Mouse (Mus musculus) cerebellum, adult 9-10 months (tissue): ENCODE measurements around the gene Fmr1.
A peak's percentile ranks its signal among the peaks of the same experiment; 100 is the strongest.
"Not testable (repeated sequence)": the region's sequence is repeated elsewhere in the genome, so short reads cannot be mapped to it uniquely, and the experiment has no call there.

Source experiments
- DNase-seq: peaks from one replicate; pipeline ENCODE4 v3.0.0; 2022

Gene Fmr1

DNA sequence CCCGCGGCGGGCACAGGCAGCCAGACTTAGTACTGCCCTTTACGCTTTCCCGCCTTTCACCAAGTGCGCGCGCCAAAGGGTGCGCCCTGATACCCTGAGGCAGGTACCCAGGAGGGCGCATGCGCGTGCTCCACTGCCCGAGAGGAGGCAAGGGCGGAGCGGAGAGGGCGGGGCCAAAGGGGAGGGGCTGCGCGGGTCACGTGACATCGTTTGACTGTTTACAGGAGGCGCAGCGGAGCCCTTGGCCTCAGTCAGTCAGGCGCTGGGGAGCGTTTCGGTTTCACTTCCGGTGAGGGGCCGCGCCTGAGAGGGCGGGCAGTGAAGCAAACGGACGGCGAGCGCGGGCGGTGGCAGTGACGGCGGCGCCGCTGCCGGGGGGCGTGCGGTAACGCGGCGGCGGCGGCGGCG lies at the start of gene Fmr1:
TSS of gene Fmr1 (plus strand) at position 209 of the 408 bp plus-strand sequence.
- peak; percentile 98 for DNase-seq

DNA sequence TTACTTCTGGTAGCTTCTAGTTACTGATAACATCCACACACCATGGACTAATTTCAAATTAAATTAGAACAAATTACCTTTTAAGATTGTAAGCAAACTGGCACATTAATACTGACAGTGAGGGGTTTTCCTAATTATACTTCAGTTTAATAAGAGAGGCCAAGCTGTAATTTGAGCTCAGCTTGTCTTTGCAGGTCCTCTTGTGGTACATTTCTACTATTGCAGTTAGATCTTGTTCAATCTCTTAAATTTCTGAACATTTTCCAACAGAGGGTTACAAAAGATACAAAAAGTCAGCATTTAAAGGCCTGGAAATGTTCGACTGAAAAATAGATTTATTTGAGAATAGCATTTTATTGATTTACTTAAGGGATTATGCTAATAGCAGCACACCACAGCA lies 36.7 kb upstream of the Fmr1 start:
- DNase-seq, result no peak

DNA sequence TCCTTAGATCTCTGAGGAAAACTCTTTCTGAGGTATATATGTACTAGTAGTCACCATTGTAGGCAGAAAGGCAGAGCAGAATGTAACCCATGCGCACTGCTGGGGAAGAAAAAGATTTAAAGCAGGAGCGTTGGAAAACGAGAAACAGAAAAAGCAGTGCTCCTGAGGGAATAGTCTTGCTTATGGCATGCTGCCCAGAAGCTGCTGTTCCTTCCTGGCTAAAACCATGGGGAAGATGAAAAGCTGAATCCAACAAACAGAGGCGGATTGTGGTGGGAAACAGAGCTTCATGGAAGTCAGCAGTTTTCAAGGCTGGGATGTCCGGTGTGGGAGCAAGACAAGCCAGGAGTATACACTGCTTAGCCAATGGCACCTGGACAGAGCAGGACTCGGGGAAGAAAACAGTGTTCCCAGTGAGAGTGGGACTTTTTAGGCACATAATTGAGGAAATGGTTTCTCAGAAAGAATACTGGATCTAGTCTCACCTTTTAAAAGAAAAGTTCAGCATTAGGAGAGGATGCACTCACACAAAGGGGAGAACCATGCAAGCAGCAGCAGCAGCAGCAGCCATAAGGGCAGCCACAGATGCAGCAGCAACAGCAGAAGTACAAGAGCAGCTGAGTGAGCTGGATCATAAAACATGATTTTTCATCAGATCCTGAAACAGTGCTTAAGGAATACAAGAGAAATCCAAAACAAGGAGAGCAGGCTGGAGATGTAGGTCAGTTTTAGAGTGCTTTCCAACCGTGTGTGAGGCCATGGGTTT lies 33.0 kb upstream of the Fmr1 start:
- no peak for DNase-seq

DNA sequence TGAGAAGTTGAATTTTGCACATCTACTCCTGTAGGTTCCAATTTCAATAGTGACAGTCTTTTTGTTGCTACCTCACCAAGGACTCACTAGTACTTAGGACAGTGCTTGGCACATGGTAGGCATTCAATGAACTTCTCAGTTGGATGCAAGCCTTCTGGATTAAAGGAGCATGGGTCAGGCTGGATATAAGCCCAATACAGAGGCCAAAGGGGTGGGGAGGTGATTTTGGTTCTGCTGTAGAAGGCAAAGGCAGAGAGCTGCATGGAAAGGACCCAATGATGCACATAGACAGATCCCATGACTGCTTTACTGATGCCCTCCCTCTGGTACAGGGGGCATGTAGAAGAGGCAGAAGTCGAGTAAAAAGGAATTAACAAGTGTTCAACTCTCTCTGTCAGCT lies 833 bp upstream of the Fmr1 start:
- DNase-seq, result peak; percentile 34

DNA sequence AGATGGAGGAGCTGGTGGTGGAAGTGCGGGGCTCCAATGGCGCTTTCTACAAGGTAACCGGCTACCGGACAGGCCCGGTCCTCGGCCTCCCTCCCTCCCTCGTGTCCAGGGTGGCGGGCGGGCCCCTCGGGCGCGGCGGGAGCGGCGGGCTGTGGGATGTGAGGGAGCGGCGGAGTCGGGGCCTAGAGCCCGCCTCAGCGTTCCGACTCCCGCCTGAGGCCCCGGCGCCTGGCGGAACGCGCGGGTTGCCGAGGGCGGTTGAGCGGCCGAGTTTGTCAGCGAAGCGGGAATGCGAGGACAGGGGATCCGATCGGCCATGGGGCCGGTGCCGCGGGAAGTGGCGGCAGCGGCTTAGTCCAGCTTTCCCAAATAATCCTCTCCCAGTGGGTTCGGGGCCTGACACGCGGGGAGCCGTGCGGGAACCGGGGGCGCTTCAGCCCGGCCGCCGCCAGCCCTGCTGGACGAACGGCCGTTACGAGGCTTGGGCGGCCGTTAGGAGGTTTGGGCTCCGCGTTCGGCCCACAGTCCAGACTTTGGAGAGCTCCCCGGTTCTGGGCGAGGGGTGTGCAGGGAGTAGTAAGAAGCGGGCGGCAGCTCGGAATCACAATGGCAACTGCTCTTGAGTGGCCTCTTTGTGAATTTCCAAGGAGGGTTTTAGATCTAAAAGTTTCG lies 610 bp downstream of the Fmr1 start:
- DNase-seq, result no peak

DNA sequence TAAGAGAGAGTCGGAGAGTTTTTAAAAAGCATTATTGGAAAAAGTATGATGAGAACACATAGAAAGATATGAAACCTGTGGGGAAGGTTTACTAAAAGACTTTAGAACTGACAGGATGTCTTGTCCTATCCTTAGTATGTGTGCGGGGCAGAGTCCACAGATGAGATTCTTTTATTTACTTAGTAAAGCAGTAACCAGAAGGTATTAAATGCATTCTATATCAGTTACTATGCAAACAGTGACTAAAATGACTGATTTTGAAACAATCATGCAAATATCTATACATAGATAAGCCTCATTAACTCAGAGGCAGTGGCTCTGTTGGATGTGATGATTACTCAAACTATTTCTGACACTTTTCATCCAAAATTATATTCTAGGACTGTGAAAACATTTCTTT lies 6.4 kb downstream of the Fmr1 start:
- no peak for DNase-seq

DNA sequence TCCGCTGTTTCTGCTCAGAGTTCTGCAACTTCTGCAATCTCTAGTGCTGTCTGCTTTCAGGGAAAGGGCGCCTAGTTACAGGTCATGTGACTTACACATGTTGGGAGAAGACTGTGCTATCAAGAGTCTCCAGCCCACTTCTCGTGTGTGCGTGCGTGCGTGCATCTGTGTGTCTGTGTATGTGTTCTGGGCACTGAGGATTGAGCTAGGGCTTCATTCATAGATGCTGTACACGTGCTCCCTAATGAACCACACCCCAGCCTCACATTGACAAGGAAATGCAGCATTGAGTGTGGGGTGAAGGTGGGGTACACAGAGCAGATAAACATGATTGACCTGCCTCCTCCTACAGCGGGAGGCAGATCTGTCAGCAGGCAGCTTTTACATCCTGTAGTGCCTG lies 13.6 kb downstream of the Fmr1 start:
- DNase-seq, result not testable (repeated sequence)

DNA sequence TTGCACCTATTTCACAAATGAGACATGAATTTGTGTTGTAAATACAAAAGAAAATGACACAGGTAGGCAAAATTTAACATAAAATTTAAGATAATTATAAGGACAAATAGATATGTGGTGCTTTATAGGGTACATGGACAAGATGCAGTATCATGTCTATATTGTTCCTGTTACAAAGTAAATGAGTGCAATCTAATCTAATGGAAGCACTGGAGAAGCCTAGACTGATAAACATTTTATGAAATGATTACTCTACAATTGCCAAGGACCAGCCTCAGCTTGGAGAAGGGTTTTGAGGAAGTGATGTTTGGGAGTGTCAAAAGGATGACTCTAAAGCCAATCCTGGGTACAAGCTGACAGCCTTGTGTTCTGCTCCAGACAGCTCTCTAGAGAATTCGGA lies 58.6 kb downstream of the Fmr1 start:
- no peak for DNase-seq

DNA sequence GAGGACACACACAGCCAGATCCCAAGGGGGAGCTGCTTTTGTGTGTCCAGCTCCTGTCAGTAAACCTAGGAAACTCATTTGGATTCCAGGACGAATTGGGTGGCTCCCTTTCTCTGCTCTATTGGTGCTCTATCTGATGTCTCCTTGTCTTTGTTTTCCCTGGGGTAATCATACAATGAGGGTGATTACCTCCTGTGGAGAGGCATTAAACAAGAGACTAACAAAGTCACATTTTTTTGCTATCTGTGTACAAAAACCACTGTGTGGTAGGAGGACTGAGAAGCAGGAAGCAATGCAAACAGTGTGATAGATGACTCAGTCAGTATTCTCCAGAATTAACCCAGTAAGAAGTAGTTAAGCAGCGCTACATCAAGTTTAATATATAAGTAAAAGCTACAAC lies 61.7 kb downstream of the Fmr1 start:
- no peak for DNase-seq

DNA sequence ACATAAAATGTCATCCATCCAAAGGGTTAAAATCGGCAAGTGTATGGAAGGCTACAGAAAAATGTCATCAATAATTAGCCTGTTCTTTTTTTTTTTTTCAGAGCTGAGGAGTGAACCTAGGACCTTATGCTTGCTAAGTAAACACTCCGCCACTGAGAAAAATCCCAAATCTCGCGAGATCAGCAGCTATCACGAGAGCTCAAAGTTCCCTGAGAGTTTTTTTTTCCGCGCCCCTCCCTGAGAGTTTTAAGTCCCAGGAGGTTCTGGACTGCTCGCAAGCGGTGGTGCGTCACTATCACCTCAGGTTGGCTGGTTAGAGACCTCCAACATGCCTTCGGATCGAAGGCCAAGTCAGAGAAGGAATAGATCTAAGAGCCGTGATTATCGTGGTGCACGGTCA lies 83.3 kb downstream of the Fmr1 start, which contains the start of gene Fmr1nb:
TSS of gene Fmr1nb (plus strand) at position 234 of the 400 bp plus-strand sequence.
- DNase-seq, result no peak
